Mouse (Mus musculus) frontal cortex, adult 2 months (tissue): Measurements from ENCODE around the gene Prok1. TPM values are rescaled to one million over a fixed set of nuclear protein-coding genes. Genes with fewer than 3 reads are reported as not detected.
A peak's percentile ranks its signal among the peaks of the same experiment; 100 is the strongest.

Source experiments
- DNase-seq, 2 experiments: peaks; one replicate each; pipeline ENCODE4 v3.0.0; 2022; ENCODE audit warnings: low spot score in 1 of 2; ENCODE audit errors: extremely low spot score in 1 of 2
- polyA plus RNA-seq: library from polyadenylated mRNA; depleted of rRNA; stranded (reverse); fragments of >200 nt; gene quantifications from 2 replicates; pipeline ENCODE4 v1.2.3, GENCODE M21; 2012; rRNA removed

Prok1 gene
- polyA plus RNA-seq, 1 experiment, result 0.14 TPM

- no peak for DNase-seq
Observed at GRCm38 (mm10) chr3:107201310-107202180, 38.0 kb downstream of the Prok1 start.

GRCm38 (mm10) chr3:107188226-107188899 lies 51.1 kb downstream of the Prok1 start:
- peak; percentile 67 to 89 for DNase-seq

GRCm38 (mm10) chr3:107187022-107187421 lies 52.5 kb downstream of the Prok1 start:
- DNase-seq, result no peak

- no peak for DNase-seq
Observed at GRCm38 (mm10) chr3:107185597-107185996, 53.9 kb downstream of the Prok1 start.

- no peak for DNase-seq
Observed at GRCm38 (mm10) chr3:107183178-107183577, 56.3 kb downstream of the Prok1 start.

Other genes with a start within 250 kb of the Prok1 start
- gene Kcna3, start 203.5 kb downstream of the Prok1 start, polyA plus RNA-seq, result 6.3 and 7.3 TPM in 2 replicates
- 38.3 and 40.6 TPM in 2 replicates for gene Kcna2, start 138.6 kb downstream of the Prok1 start, polyA plus RNA-seq
- gene Kcna10, start 56.7 kb downstream of the Prok1 start, polyA plus RNA-seq, result 0.04 and 0.13 TPM in 2 replicates
- gene Cym, start 18.0 kb downstream of the Prok1 start, polyA plus RNA-seq, result 0.27 and 0.30 TPM in 2 replicates
- gene A630076J17Rik, start 9.1 kb downstream of the Prok1 start, polyA plus RNA-seq, result not detected in 2 replicates
- gene Lamtor5, start 39.2 kb upstream of the Prok1 start, polyA plus RNA-seq, result 117 and 121 TPM in 2 replicates
- 3.3 and 3.4 TPM in 2 replicates for gene Slc16a4, start 51.5 kb upstream of the Prok1 start, polyA plus RNA-seq
- 5.3 and 5.9 TPM in 2 replicates for gene Rbm15, start 94.0 kb upstream of the Prok1 start, polyA plus RNA-seq
- 45.5 and 50.1 TPM in 2 replicates for gene Kcnc4, start 219.8 kb upstream of the Prok1 start, polyA plus RNA-seq